Comparison of ENCODE assay signal across 24 mouse cellular contexts in the genomic region with DNA sequence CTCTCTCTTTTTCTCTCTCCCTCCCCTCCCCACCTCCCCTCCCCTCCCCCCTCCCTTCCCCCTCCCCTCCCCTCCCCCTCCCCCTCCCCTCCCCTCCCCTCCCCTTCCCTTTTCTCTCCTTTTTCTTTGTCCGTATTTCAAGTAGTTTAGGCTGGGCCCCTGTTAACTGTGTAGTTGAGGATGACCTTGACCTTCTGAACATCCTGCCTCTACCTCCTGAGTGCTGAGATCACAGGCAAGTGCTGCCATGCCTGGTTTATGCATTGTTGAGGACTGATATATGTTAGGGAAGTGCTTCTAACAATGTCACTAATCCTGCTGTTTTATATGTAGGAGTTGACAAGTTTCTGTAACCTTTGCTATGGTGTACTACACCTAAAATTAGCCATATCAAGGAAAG.
"Had no signal": no experiment of that assay in that cellular context is flagged by ENCODE, and none has a peak within 500 bp of the region (broad histone marks: within the 10 kb centered on the region; RNA-seq: fewer than 3 reads in every experiment).

No protein-coding gene starts in this region.

- H3K9me3 ChIP-seq: heart, embryonic 12.5 days; hindbrain, embryonic 13.5 days; hindbrain, embryonic 15.5 days; kidney, embryonic 15.5 days; limb, embryonic 13.5 days; limb, embryonic 15.5 days; liver, embryonic 12.5 days had no signal

- H3K27me3 ChIP-seq: heart, embryonic 12.5 days; hindbrain, embryonic 13.5 days; hindbrain, embryonic 15.5 days; kidney, embryonic 15.5 days; limb, embryonic 13.5 days; limb, embryonic 15.5 days; liver, embryonic 12.5 days had no signal

- DNase-seq: gastrocnemius, postnatal 14 days; gastrocnemius, postnatal 36 days; heart, adult 11 months; heart, adult 2 months; heart, postnatal 10 days; kidney, adult 11 months; kidney, adult 2 months; kidney, adult 9 months; kidney, postnatal 14 days; kidney, postnatal 36 days; layer of hippocampus, adult 9-11 months; layer of hippocampus, postnatal 36 days had no signal

- H3K4me2 ChIP-seq: heart, embryonic 12.5 days; hindbrain, embryonic 13.5 days; hindbrain, embryonic 15.5 days; kidney, embryonic 15.5 days; limb, embryonic 13.5 days; limb, embryonic 15.5 days; liver, embryonic 12.5 days had no signal

- H3K27ac ChIP-seq: heart, adult 2 months; hindbrain, embryonic 13.5 days; hindbrain, embryonic 15.5 days; hindbrain, postnatal 0 days; kidney, embryonic 15.5 days; kidney, postnatal 0 days; left cerebral cortex, adult 2 months; limb, embryonic 13.5 days; limb, embryonic 15.5 days; liver, embryonic 12.5 days; liver, embryonic 14.5 days had no signal

- H3K4me1 ChIP-seq: hindbrain, embryonic 13.5 days; hindbrain, embryonic 15.5 days; kidney, embryonic 15.5 days; limb, embryonic 13.5 days; limb, embryonic 15.5 days; liver, embryonic 12.5 days had no signal

- H3K9ac ChIP-seq: heart, embryonic 12.5 days; hindbrain, embryonic 13.5 days; hindbrain, embryonic 15.5 days; kidney, embryonic 15.5 days; limb, embryonic 13.5 days; limb, embryonic 15.5 days; liver, embryonic 12.5 days; liver, embryonic 14.5 days had no signal

- H3K36me3 ChIP-seq: liver, embryonic 12.5 days had no signal

- H3K4me3 ChIP-seq: heart, adult 2 months; heart, embryonic 12.5 days; hindbrain, embryonic 13.5 days; hindbrain, embryonic 15.5 days; kidney, embryonic 15.5 days; left cerebral cortex, adult 2 months; limb, embryonic 13.5 days; limb, embryonic 15.5 days; liver, embryonic 12.5 days had no signal

- ATAC-seq: hindbrain, postnatal 0 days; intestine, embryonic 16.5 days; liver, embryonic 12.5 days had no signal
